Mouse (Mus musculus): ENCODE measurements around the gene Cmss1. TPM values are rescaled to one million over a fixed set of nuclear protein-coding genes. Genes with fewer than 3 reads are reported as not detected.

Gene Cmss1
- polyA plus RNA-seq, 1 experiment from 2014 or later: 63.6 TPM

- Histone ChIP-seq H3K9me3 (no peaks in the 10 kb centered on the region), H3K27ac (no peak overlapping the region), H3K27me3 (ENCODE audit: poor library complexity, severe bottlenecking) (no peaks in the 10 kb centered on the region), H3K4me3 (no peak overlapping the region), H3K36me3 (replicated peaks) (no peaks in the 10 kb centered on the region), H3K4me1 (peaks cover 7% of the 10 kb centered on the region)
- no peak for DNase-seq (ENCODE audit: extremely low spot score, low spot score)
- 63% methylated on average over 6 of the region's 6 CpGs for WGBS
Measured at GRCm38 (mm10) chr16:57532081-57532493, 74.6 kb downstream of the Cmss1 start.

GRCm38 (mm10) chr16:57530547-57530946, 76.1 kb downstream of the Cmss1 start:
- Histone ChIP-seq H3K4me3 (no peak overlapping the region), H3K4me1 (peaks cover 7% of the 10 kb centered on the region), H3K9me3 (no peaks in the 10 kb centered on the region), H3K27ac (no peak overlapping the region), H3K36me3 (replicated peaks) (no peaks in the 10 kb centered on the region), H3K27me3 (ENCODE audit: poor library complexity, severe bottlenecking) (no peaks in the 10 kb centered on the region)
- 79% methylated on average over 4 of the region's 4 CpGs for WGBS
- DNase-seq (ENCODE audit: extremely low spot score, low spot score): no peak

GRCm38 (mm10) chr16:57528457-57528856, 78.2 kb downstream of the Cmss1 start:
- no peak overlapping the region for H3K4me3 ChIP-seq
- WGBS: 86% methylated on average over 4 of the region's 4 CpGs

GRCm38 (mm10) chr16:57526893-57527292, 79.8 kb downstream of the Cmss1 start:
- DNase-seq (ENCODE audit: extremely low spot score, low spot score): no peak
- H3K9me3 ChIP-seq: no peaks in the 10 kb centered on the region
- H3K36me3 ChIP-seq (replicated peaks): no peaks in the 10 kb centered on the region
- H3K27ac ChIP-seq: no peak overlapping the region
- WGBS: 93% methylated on average over 7 of the region's 7 CpGs
- H3K4me1 ChIP-seq: peaks cover 1% of the 10 kb centered on the region; the same call in 1 of the 2 replicates
- H3K27me3 ChIP-seq (ENCODE audit: poor library complexity, severe bottlenecking): no peaks in the 10 kb centered on the region
- no peak overlapping the region for H3K4me3 ChIP-seq

More at GRCm38 (mm10) chr16:57528457-57528856, 78.2 kb downstream of the Cmss1 start:
- Histone ChIP-seq H3K27me3 (ENCODE audit: poor library complexity, severe bottlenecking) (no peaks in the 10 kb centered on the region), H3K4me1 (peaks cover 7% of the 10 kb centered on the region), H3K27ac (no peak overlapping the region), H3K36me3 (replicated peaks) (no peaks in the 10 kb centered on the region), H3K9me3 (no peaks in the 10 kb centered on the region)
- no peak for DNase-seq (ENCODE audit: extremely low spot score, low spot score)

- no peak overlapping the region for H3K4me3 ChIP-seq
- 90% methylated on average over 4 of the region's 4 CpGs for WGBS
- no peak for DNase-seq (ENCODE audit: extremely low spot score, low spot score)
- H3K36me3 ChIP-seq (replicated peaks): no peaks in the 10 kb centered on the region
- H3K27ac ChIP-seq: no peak overlapping the region
- H3K9me3 ChIP-seq: no peaks in the 10 kb centered on the region
- H3K4me1 ChIP-seq: no peaks in the 10 kb centered on the region
- H3K27me3 ChIP-seq (ENCODE audit: poor library complexity, severe bottlenecking): no peaks in the 10 kb centered on the region
Measured at GRCm38 (mm10) chr16:57525476-57525875, 81.2 kb downstream of the Cmss1 start.

GRCm38 (mm10) chr16:57525046-57525445, 81.6 kb downstream of the Cmss1 start:
- 92% methylated on average over 5 of the region's 5 CpGs for WGBS
- Histone ChIP-seq H3K27me3 (ENCODE audit: poor library complexity, severe bottlenecking) (no peaks in the 10 kb centered on the region), H3K27ac (no peak overlapping the region), H3K4me1 (no peaks in the 10 kb centered on the region), H3K36me3 (replicated peaks) (no peaks in the 10 kb centered on the region), H3K4me3 (no peak overlapping the region), H3K9me3 (no peaks in the 10 kb centered on the region)
- DNase-seq (ENCODE audit: extremely low spot score, low spot score): no peak

GRCm38 (mm10) chr16:57515636-57516035, 91.0 kb downstream of the Cmss1 start:
- Histone ChIP-seq H3K36me3 (replicated peaks) (no peaks in the 10 kb centered on the region), H3K4me1 (peaks cover 4% of the 10 kb centered on the region; the same call in 1 of the 2 replicates), H3K27ac (no peak overlapping the region), H3K27me3 (ENCODE audit: poor library complexity, severe bottlenecking) (no peaks in the 10 kb centered on the region), H3K4me3 (no peak overlapping the region), H3K9me3 (no peaks in the 10 kb centered on the region)
- DNase-seq (ENCODE audit: extremely low spot score, low spot score): no peak
- 93% methylated on average over 10 of the region's 10 CpGs for WGBS

GRCm38 (mm10) chr16:57514371-57514770, 92.3 kb downstream of the Cmss1 start:
- H3K4me3 ChIP-seq: no peak overlapping the region
- H3K27me3 ChIP-seq (ENCODE audit: poor library complexity, severe bottlenecking): no peaks in the 10 kb centered on the region
- H3K27ac ChIP-seq: no peak overlapping the region
- WGBS: 83% methylated on average over 4 of the region's 4 CpGs
- peaks cover 4% of the 10 kb centered on the region; the same call in 1 of the 2 replicates for H3K4me1 ChIP-seq
- no peaks in the 10 kb centered on the region for H3K9me3 ChIP-seq
- DNase-seq (ENCODE audit: extremely low spot score, low spot score): no peak
- no peaks in the 10 kb centered on the region for H3K36me3 ChIP-seq (replicated peaks)

- WGBS: 92% methylated on average over 7 of the region's 7 CpGs
- peaks cover 4% of the 10 kb centered on the region; the same call in 1 of the 2 replicates for H3K4me1 ChIP-seq
- H3K27ac ChIP-seq: no peak overlapping the region
- no peak overlapping the region for H3K4me3 ChIP-seq
- no peaks in the 10 kb centered on the region for H3K9me3 ChIP-seq
- no peak for DNase-seq (ENCODE audit: extremely low spot score, low spot score)
- no peaks in the 10 kb centered on the region for H3K36me3 ChIP-seq (replicated peaks)
- H3K27me3 ChIP-seq (ENCODE audit: poor library complexity, severe bottlenecking): no peaks in the 10 kb centered on the region
Measured at GRCm38 (mm10) chr16:57513562-57513961, 93.1 kb downstream of the Cmss1 start.

- H3K4me3 ChIP-seq: no peak overlapping the region
- H3K4me1 ChIP-seq: no peaks in the 10 kb centered on the region
- DNase-seq (ENCODE audit: extremely low spot score, low spot score): no peak
- no peaks in the 10 kb centered on the region for H3K27me3 ChIP-seq (ENCODE audit: poor library complexity, severe bottlenecking)
- 92% methylated on average over 3 of the region's 3 CpGs for WGBS
- H3K27ac ChIP-seq: no peak overlapping the region
- H3K36me3 ChIP-seq (replicated peaks): no peaks in the 10 kb centered on the region
- no peaks in the 10 kb centered on the region for H3K9me3 ChIP-seq
Measured at GRCm38 (mm10) chr16:57509099-57509498, 97.6 kb downstream of the Cmss1 start.

- Histone ChIP-seq H3K4me1 (no peaks in the 10 kb centered on the region), H3K27me3 (ENCODE audit: poor library complexity, severe bottlenecking) (no peaks in the 10 kb centered on the region), H3K4me3 (no peak overlapping the region), H3K9me3 (no peaks in the 10 kb centered on the region), H3K27ac (no peak overlapping the region), H3K36me3 (replicated peaks) (no peaks in the 10 kb centered on the region)
- WGBS: 94% methylated on average over 1 of the region's 1 CpGs
- no peak for DNase-seq (ENCODE audit: extremely low spot score, low spot score)
Measured at GRCm38 (mm10) chr16:57508351-57508750, 98.3 kb downstream of the Cmss1 start.

- Histone ChIP-seq H3K4me3 (no peak overlapping the region), H3K9me3 (no peaks in the 10 kb centered on the region), H3K27me3 (ENCODE audit: poor library complexity, severe bottlenecking) (no peaks in the 10 kb centered on the region), H3K27ac (no peak overlapping the region), H3K36me3 (replicated peaks) (no peaks in the 10 kb centered on the region), H3K4me1 (peaks cover 11% of the 10 kb centered on the region)
- WGBS: 94% methylated on average over 6 of the region's 6 CpGs
- DNase-seq (ENCODE audit: extremely low spot score, low spot score): no peak
Measured at GRCm38 (mm10) chr16:57506133-57506532, 100.5 kb downstream of the Cmss1 start.

- Histone ChIP-seq H3K36me3 (replicated peaks) (no peaks in the 10 kb centered on the region), H3K4me3 (no peak overlapping the region), H3K27ac (no peak overlapping the region), H3K9me3 (no peaks in the 10 kb centered on the region), H3K27me3 (ENCODE audit: poor library complexity, severe bottlenecking) (no peaks in the 10 kb centered on the region), H3K4me1 (peaks cover 11% of the 10 kb centered on the region)
- DNase-seq (ENCODE audit: extremely low spot score, low spot score): no peak
- WGBS: 92% methylated on average over 4 of the region's 4 CpGs
Measured at GRCm38 (mm10) chr16:57504728-57505127, 101.9 kb downstream of the Cmss1 start.

GRCm38 (mm10) chr16:57502761-57503160, 103.9 kb downstream of the Cmss1 start:
- no peaks in the 10 kb centered on the region for H3K36me3 ChIP-seq (replicated peaks)
- 81% methylated on average over 5 of the region's 5 CpGs for WGBS

More at GRCm38 (mm10) chr16:57502761-57503160, 103.9 kb downstream of the Cmss1 start:
- DNase-seq (ENCODE audit: extremely low spot score, low spot score): no peak
- Histone ChIP-seq H3K4me3 (no peak overlapping the region), H3K27ac (no peak overlapping the region), H3K9me3 (no peaks in the 10 kb centered on the region), H3K27me3 (ENCODE audit: poor library complexity, severe bottlenecking) (no peaks in the 10 kb centered on the region), H3K4me1 (peaks cover 11% of the 10 kb centered on the region)

Data from forebrain, embryonic 10.5 days (tissue).